Comparison of ENCODE assay signal across 20 mouse cellular contexts in genomic region chr13:6431821-6432220, GRCm38 (mm10).
DNase-seq lines count a peak whose midpoint lies in the region; ATAC-seq lines count a peak whose summit lies in the region.
"Had no signal": no experiment of that assay in that cellular context is flagged by ENCODE, and none has a peak within 500 bp of the region (broad histone marks: within the 10 kb centered on the region; RNA-seq: fewer than 3 reads in every experiment).

No protein-coding gene starts in this region.

- H3K4me1 ChIP-seq in limb, embryonic 12.5 days (replicated peaks) = peaks cover 5% of the 10 kb centered on the region; the same call in 1 of the 2 replicates
- H3K4me1 ChIP-seq in limb, embryonic 10.5 days = no peaks in the 10 kb centered on the region
- H3K4me1 ChIP-seq: embryonic facial prominence, embryonic 15.5 days; forebrain, embryonic 15.5 days had no signal

- H3K27ac ChIP-seq in limb, embryonic 12.5 days = 0 out of 2 replicates have a peak overlapping the region, but pooled peaks have one; percentile 7
- H3K27ac ChIP-seq in limb, embryonic 10.5 days = no peak overlapping the region
- H3K27ac ChIP-seq: embryonic facial prominence, embryonic 15.5 days; forebrain, embryonic 15.5 days; heart, adult 2 months had no signal

- no peak for DNase-seq in limb, embryonic 10.5 days (ENCODE audit: low spot score)
- peak; percentile 14 for DNase-seq in right cerebral cortex, postnatal 25 days
- no peak for DNase-seq in right cerebral cortex, postnatal 14 days
- peak; percentile 32 for DNase-seq in fibroblast of lung, adult 2 months (ENCODE audit: low read depth)
- DNase-seq: adrenal gland, postnatal 10 days; cerebellum, adult 11-12 months; cerebellum, adult 9-10 months; cerebellum, postnatal 25 days; gastrocnemius, postnatal 14 days; heart, adult 2 months had no signal

- no peak for ATAC-seq in limb, embryonic 12.5 days (ENCODE audit: insufficient number of reproducible peaks, insufficient read depth, low FRiP score, low TSS enrichment, low read depth)
- no peak for ATAC-seq in megakaryocyte progenitor cell, adult 5-6 weeks (replicated peaks; ENCODE audit: poor library complexity)
- ATAC-seq: CD4-positive, CD25-positive, alpha-beta regulatory T cell, adult 4 months; forebrain, embryonic 15.5 days; hindbrain, embryonic 16.5 days; inflammation-experienced regulatory T-cells, adult 6 months had no signal

- no peak overlapping the region for H3K9ac ChIP-seq in limb, embryonic 12.5 days (replicated peaks)
- H3K9ac ChIP-seq: embryonic facial prominence, embryonic 15.5 days; forebrain, embryonic 15.5 days had no signal

- no peaks in the 10 kb centered on the region for H3K9me3 ChIP-seq in limb, embryonic 12.5 days
- no peaks in the 10 kb centered on the region for H3K9me3 ChIP-seq in limb, embryonic 10.5 days (replicated peaks)
- H3K9me3 ChIP-seq: embryonic facial prominence, embryonic 15.5 days; forebrain, embryonic 15.5 days; G1E had no signal

- H3K27me3 ChIP-seq in limb, embryonic 12.5 days = no peaks in the 10 kb centered on the region
- no peaks in the 10 kb centered on the region for H3K27me3 ChIP-seq in limb, embryonic 10.5 days (ENCODE audit: low read depth, poor library complexity, severe bottlenecking)
- H3K27me3 ChIP-seq: embryonic facial prominence, embryonic 15.5 days; forebrain, embryonic 15.5 days had no signal

- H3K36me3 ChIP-seq in limb, embryonic 12.5 days = no peaks in the 10 kb centered on the region
- no peaks in the 10 kb centered on the region for H3K36me3 ChIP-seq in limb, embryonic 10.5 days
- H3K36me3 ChIP-seq: embryonic facial prominence, embryonic 15.5 days; forebrain, embryonic 15.5 days; G1E had no signal

- H3K4me2 ChIP-seq in limb, embryonic 12.5 days = no peak overlapping the region
- H3K4me2 ChIP-seq: embryonic facial prominence, embryonic 15.5 days; forebrain, embryonic 15.5 days; heart, embryonic 11.5 days had no signal

- no peak overlapping the region for H3K4me3 ChIP-seq in limb, embryonic 12.5 days (replicated peaks)
- no peak overlapping the region for H3K4me3 ChIP-seq in limb, embryonic 10.5 days
- H3K4me3 ChIP-seq: embryonic facial prominence, embryonic 15.5 days; erythroblast, embryonic 14.5 days; forebrain, embryonic 15.5 days; heart, adult 2 months had no signal

- WGBS in limb, embryonic 12.5 days = 40% methylated on average over 4 of the region's 4 CpGs
- 64% methylated on average over 4 of the region's 4 CpGs for WGBS in limb, embryonic 10.5 days

Comparison
In these comparisons a context has a peak if more than half of its experiments do, and no peak if none do; other contexts are left out.
1. DNase-seq: peak in right cerebral cortex, postnatal 25 days (single experiment) and fibroblast of lung, adult 2 months (single experiment); none in limb, embryonic 10.5 days (single experiment) and right cerebral cortex, postnatal 14 days (single experiment).